Mouse (Mus musculus): Measurements from ENCODE around the gene Rpgrip1l. TPM values are rescaled to one million over a fixed set of nuclear protein-coding genes. Genes with fewer than 3 reads are reported as not detected.

Rpgrip1l gene
- polyA plus RNA-seq, 1 experiment, result 1.9 TPM

- 36% methylated on average over 3 of the region's 3 CpGs for WGBS
- TF ChIP-seq POLR2A (IDR thresholded peaks at IDR 0.05; ENCODE audit: control insufficient read depth, extremely low read depth, insufficient read depth, low read length, poor library complexity), result no peak
- no peak for TF ChIP-seq CTCF (IDR thresholded peaks at IDR 0.05; ENCODE audit: borderline replicate concordance, control insufficient read depth, extremely low read depth, insufficient read depth, low read length, poor library complexity)
- Histone ChIP-seq H3K4me3 (ENCODE audit: control insufficient read depth, insufficient read depth, low read length) (no peak overlapping the region), H3K27me3 (ENCODE audit: control insufficient read depth, insufficient read depth, low read length) (no peaks in the 10 kb centered on the region), H3K36me3 (ENCODE audit: control insufficient read depth, insufficient read depth, low read length) (no peaks in the 10 kb centered on the region), H3K4me1 (replicated peaks; ENCODE audit: control insufficient read depth, insufficient read depth, low read length) (no peaks in the 10 kb centered on the region), H3K27ac (ENCODE audit: control insufficient read depth, insufficient read depth, low read length) (no peak overlapping the region)
- DNase-seq, result no peak
These were observed 13.0 kb upstream of the Rpgrip1l start for GRCm38 (mm10) chr8:91326018-91326417.

GRCm38 (mm10) chr8:91324916-91325315 is 11.9 kb upstream of the Rpgrip1l start:
- Histone ChIP-seq H3K27ac (ENCODE audit: control insufficient read depth, insufficient read depth, low read length) (no peak overlapping the region), H3K4me3 (ENCODE audit: control insufficient read depth, insufficient read depth, low read length) (no peak overlapping the region), H3K4me1 (replicated peaks; ENCODE audit: control insufficient read depth, insufficient read depth, low read length) (no peaks in the 10 kb centered on the region), H3K27me3 (ENCODE audit: control insufficient read depth, insufficient read depth, low read length) (no peaks in the 10 kb centered on the region), H3K36me3 (ENCODE audit: control insufficient read depth, insufficient read depth, low read length) (no peaks in the 10 kb centered on the region)
- WGBS, result 94% methylated on average over 4 of the region's 4 CpGs
- TF ChIP-seq CTCF (IDR thresholded peaks at IDR 0.05; ENCODE audit: borderline replicate concordance, control insufficient read depth, extremely low read depth, insufficient read depth, low read length, poor library complexity) (no peak), POLR2A (IDR thresholded peaks at IDR 0.05; ENCODE audit: control insufficient read depth, extremely low read depth, insufficient read depth, low read length, poor library complexity) (no peak)
- no peak for DNase-seq

GRCm38 (mm10) chr8:91324271-91324670 is 11.2 kb upstream of the Rpgrip1l start:
- 94% methylated on average over 9 of the region's 9 CpGs for WGBS
- no peaks in the 10 kb centered on the region for H3K4me1 ChIP-seq (replicated peaks; ENCODE audit: control insufficient read depth, insufficient read depth, low read length)
- TF ChIP-seq POLR2A (IDR thresholded peaks at IDR 0.05; ENCODE audit: control insufficient read depth, extremely low read depth, insufficient read depth, low read length, poor library complexity), result no peak
- TF ChIP-seq CTCF (IDR thresholded peaks at IDR 0.05; ENCODE audit: borderline replicate concordance, control insufficient read depth, extremely low read depth, insufficient read depth, low read length, poor library complexity), result no peak
- H3K27me3 ChIP-seq (ENCODE audit: control insufficient read depth, insufficient read depth, low read length), result no peaks in the 10 kb centered on the region
- H3K27ac ChIP-seq (ENCODE audit: control insufficient read depth, insufficient read depth, low read length), result no peak overlapping the region
- no peak overlapping the region for H3K4me3 ChIP-seq (ENCODE audit: control insufficient read depth, insufficient read depth, low read length)
- DNase-seq, result no peak
- no peaks in the 10 kb centered on the region for H3K36me3 ChIP-seq (ENCODE audit: control insufficient read depth, insufficient read depth, low read length)

- 95% methylated on average over 7 of the region's 7 CpGs for WGBS
- DNase-seq, result no peak
- no peak overlapping the region for H3K27ac ChIP-seq (ENCODE audit: control insufficient read depth, insufficient read depth, low read length)
- no peak overlapping the region for H3K4me3 ChIP-seq (ENCODE audit: control insufficient read depth, insufficient read depth, low read length)
- no peaks in the 10 kb centered on the region for H3K4me1 ChIP-seq (replicated peaks; ENCODE audit: control insufficient read depth, insufficient read depth, low read length)
- H3K27me3 ChIP-seq (ENCODE audit: control insufficient read depth, insufficient read depth, low read length), result no peaks in the 10 kb centered on the region
- H3K36me3 ChIP-seq (ENCODE audit: control insufficient read depth, insufficient read depth, low read length), result no peaks in the 10 kb centered on the region
- no peak for TF ChIP-seq POLR2A (IDR thresholded peaks at IDR 0.05; ENCODE audit: control insufficient read depth, extremely low read depth, insufficient read depth, low read length, poor library complexity)
- TF ChIP-seq CTCF (IDR thresholded peaks at IDR 0.05; ENCODE audit: borderline replicate concordance, control insufficient read depth, extremely low read depth, insufficient read depth, low read length, poor library complexity), result no peak
These were observed 10.4 kb upstream of the Rpgrip1l start for GRCm38 (mm10) chr8:91323511-91323910.

GRCm38 (mm10) chr8:91318938-91319729 is 6.1 kb upstream of the Rpgrip1l start:
- no peaks in the 10 kb centered on the region for H3K36me3 ChIP-seq (ENCODE audit: control insufficient read depth, insufficient read depth, low read length)
- TF ChIP-seq POLR2A (IDR thresholded peaks at IDR 0.05; ENCODE audit: control insufficient read depth, extremely low read depth, insufficient read depth, low read length, poor library complexity) (no peak), CTCF (IDR thresholded peaks at IDR 0.05; ENCODE audit: borderline replicate concordance, control insufficient read depth, extremely low read depth, insufficient read depth, low read length, poor library complexity) (no peak)
- H3K27ac ChIP-seq (ENCODE audit: control insufficient read depth, insufficient read depth, low read length), result no peak overlapping the region
- 94% methylated on average over 7 of the region's 7 CpGs for WGBS
- H3K4me1 ChIP-seq (replicated peaks; ENCODE audit: control insufficient read depth, insufficient read depth, low read length), result no peaks in the 10 kb centered on the region
- H3K27me3 ChIP-seq (ENCODE audit: control insufficient read depth, insufficient read depth, low read length), result no peaks in the 10 kb centered on the region
- H3K4me3 ChIP-seq (ENCODE audit: control insufficient read depth, insufficient read depth, low read length), result no peak overlapping the region
- DNase-seq, result no peak

- no peaks in the 10 kb centered on the region for H3K36me3 ChIP-seq (ENCODE audit: control insufficient read depth, insufficient read depth, low read length)
- H3K27ac ChIP-seq (ENCODE audit: control insufficient read depth, insufficient read depth, low read length), result no peak overlapping the region
- no peaks in the 10 kb centered on the region for H3K27me3 ChIP-seq (ENCODE audit: control insufficient read depth, insufficient read depth, low read length)
- TF ChIP-seq CTCF (IDR thresholded peaks at IDR 0.05; ENCODE audit: borderline replicate concordance, control insufficient read depth, extremely low read depth, insufficient read depth, low read length, poor library complexity), result no peak
- no peak for TF ChIP-seq POLR2A (IDR thresholded peaks at IDR 0.05; ENCODE audit: control insufficient read depth, extremely low read depth, insufficient read depth, low read length, poor library complexity)
- 84% methylated on average over 5 of the region's 5 CpGs for WGBS
- peaks cover 2% of the 10 kb centered on the region for H3K4me1 ChIP-seq (replicated peaks; ENCODE audit: control insufficient read depth, insufficient read depth, low read length)
- no peak overlapping the region for H3K4me3 ChIP-seq (ENCODE audit: control insufficient read depth, insufficient read depth, low read length)
- no peak for DNase-seq
These were observed 4.6 kb upstream of the Rpgrip1l start for GRCm38 (mm10) chr8:91317567-91318227.
